Mouse (Mus musculus) MEL (cell line): ENCODE data around the gene Ccdc187. TPM values are rescaled to one million over a fixed set of nuclear protein-coding genes. Genes with fewer than 3 reads are reported as not detected.

Source experiments
- DNase-seq: peaks from one replicate; pipeline ENCODE4 v3.0.0; 2011; ENCODE audit warnings: low read depth, low spot score
- H3K27ac ChIP-seq: 2 replicates; pipeline ENCODE4 v1.5.1; 2012; ENCODE audit warnings: low read depth, mild to moderate bottlenecking, control low read depth, low read length, moderate library complexity; ENCODE audit not compliant: control insufficient read depth
- H3K27me3 ChIP-seq, 2 experiments: fragments of 150-350 bp in 1 of 2; sonication (generic) in 1 of 2; 2 replicates each; pipeline ENCODE4 v1.6.1; 2012; ENCODE audit warnings: low read length in 2 of 2, mild to moderate bottlenecking in 2 of 2, improper control_type of control experiment in 1 of 2, moderate library complexity in 1 of 2; ENCODE audit not compliant: insufficient read depth in 2 of 2, control insufficient read depth in 1 of 2
- H3K36me3 ChIP-seq, 2 experiments: 2 replicates each; pipeline ENCODE4 v1.6.1; 2012 to 2014; ENCODE audit warnings: low read length in 2 of 2, improper control_type of control experiment in 1 of 2, inconsistent platforms in 1 of 2, mild to moderate bottlenecking in 1 of 2; ENCODE audit not compliant: insufficient read depth in 2 of 2, control insufficient read depth in 1 of 2
- H3K4me1 ChIP-seq, 2 experiments: fragments of 150-350 bp in 1 of 2; sonication (generic) in 1 of 2; 2 replicates each; pipeline ENCODE4 v1.6.1; 2012; ENCODE audit warnings: low read length in 2 of 2, improper control_type of control experiment in 1 of 2, mild to moderate bottlenecking in 1 of 2; ENCODE audit not compliant: insufficient read depth in 2 of 2, control insufficient read depth in 1 of 2
- H3K4me3 ChIP-seq, 2 experiments: fragments of 150-350 bp in 1 of 2; sonication (generic) in 1 of 2; 2 replicates each; pipeline ENCODE4 v1.5.1; 2012; ENCODE audit warnings: low read depth in 2 of 2, low read length in 2 of 2, mild to moderate bottlenecking in 2 of 2, moderate library complexity in 2 of 2, control low read depth in 1 of 2, improper control_type of control experiment in 1 of 2; ENCODE audit not compliant: control insufficient read depth in 1 of 2, insufficient read depth in 1 of 2
- H3K79me2 ChIP-seq: 2 replicates; pipeline ENCODE4 v1.6.1; 2012; ENCODE audit warnings: mild to moderate bottlenecking, low read length, moderate library complexity; ENCODE audit not compliant: control insufficient read depth, poor library complexity, insufficient read depth
- H3K9ac ChIP-seq: 2 replicates; pipeline ENCODE4 v1.6.1; 2012; ENCODE audit warnings: low read depth, mild to moderate bottlenecking, control low read depth, low read length, moderate library complexity; ENCODE audit not compliant: control insufficient read depth, poor library complexity, severe bottlenecking
- H3K9me3 ChIP-seq: fragments of 150-350 bp; sonication (generic); replicated peaks from 2 replicates; pipeline ENCODE4 v1.6.1; 2012; ENCODE audit warnings: mild to moderate bottlenecking, low read length, improper control_type of control experiment, moderate library complexity; ENCODE audit not compliant: insufficient read depth
- CHD1 ChIP-seq: IDR thresholded peaks from 2 replicates; pipeline ENCODE4 v1.6.1; 2012; ENCODE audit warnings: low read depth, mild to moderate bottlenecking, inconsistent platforms, low read length, improper control_type of control experiment
- CTCF ChIP-seq, 3 experiments: IDR thresholded peaks in 2 of 3; conservative IDR thresholded peaks in 1 of 3; 2 replicates each; pipeline ENCODE4 v1.5.1; 2011 to 2012; ENCODE audit warnings: low read length in 3 of 3, low read depth in 2 of 3, mild to moderate bottlenecking in 2 of 3, improper control_type of control experiment in 1 of 3, inconsistent platforms in 1 of 3, mixed read lengths in 1 of 3, moderate library complexity in 1 of 3; ENCODE audit not compliant: control insufficient read depth in 1 of 3, insufficient read depth in 1 of 3, poor library complexity in 1 of 3, severe bottlenecking in 1 of 3
- E2F4 ChIP-seq: IDR thresholded peaks from 2 replicates; pipeline ENCODE4 v1.6.1; 2011; ENCODE audit warnings: low read depth, low read length, improper control_type of control experiment, borderline replicate concordance
- ELF1 ChIP-seq: IDR thresholded peaks from 2 replicates; pipeline ENCODE4 v1.6.1; 2014; ENCODE audit warnings: low read depth, mild to moderate bottlenecking, inconsistent platforms, low read length, improper control_type of control experiment, moderate library complexity
- ETS1 ChIP-seq: IDR thresholded peaks from 2 replicates; pipeline ENCODE4 v1.6.1; 2012; ENCODE audit warnings: low read depth, mild to moderate bottlenecking, inconsistent platforms, low read length, improper control_type of control experiment, moderate library complexity
- GABPA ChIP-seq: IDR thresholded peaks from 2 replicates; pipeline ENCODE4 v1.6.1; 2012; ENCODE audit warnings: low read depth, mild to moderate bottlenecking, inconsistent platforms, low read length, improper control_type of control experiment, moderate library complexity
- GATA1 ChIP-seq: IDR thresholded peaks from 2 replicates; pipeline ENCODE4 v1.6.1; 2011; ENCODE audit warnings: low read depth, low read length, improper control_type of control experiment
- KAT2A ChIP-seq: conservative IDR thresholded peaks from 2 replicates; pipeline ENCODE4 v1.6.1; 2012; ENCODE audit warnings: low read depth, low read length, improper control_type of control experiment, inconsistent platforms
- MAX ChIP-seq: IDR thresholded peaks from 2 replicates; pipeline ENCODE4 v1.6.1; 2011; ENCODE audit warnings: low read length, improper control_type of control experiment
- MAZ ChIP-seq: IDR thresholded peaks from 2 replicates; pipeline ENCODE4 v1.6.1; 2012; ENCODE audit warnings: low read depth, mild to moderate bottlenecking, inconsistent platforms, low read length, improper control_type of control experiment
- MXI1 ChIP-seq: IDR thresholded peaks from 2 replicates; pipeline ENCODE4 v1.6.1; 2011; ENCODE audit warnings: mild to moderate bottlenecking, low read depth, low read length, improper control_type of control experiment
- MYB ChIP-seq: IDR thresholded peaks from 2 replicates; pipeline ENCODE4 v1.6.1; 2011; ENCODE audit warnings: mild to moderate bottlenecking, low read depth, low read length, improper control_type of control experiment
- MYC ChIP-seq: IDR thresholded peaks from 2 replicates; pipeline ENCODE4 v1.6.1; 2011; ENCODE audit warnings: low read depth, mild to moderate bottlenecking, low read length, improper control_type of control experiment, moderate library complexity
- POLR2A ChIP-seq, 2 experiments: IDR thresholded peaks; 2 replicates each; pipeline ENCODE4 v1.6.1; 2011 to 2012; ENCODE audit warnings: low read length in 2 of 2, mild to moderate bottlenecking in 2 of 2, control low read depth in 1 of 2, improper control_type of control experiment in 1 of 2, low read depth in 1 of 2, moderate library complexity in 1 of 2; ENCODE audit not compliant: control insufficient read depth in 1 of 2, insufficient read depth in 1 of 2, poor library complexity in 1 of 2
- POLR2AphosphoS5 ChIP-seq: IDR thresholded peaks from 2 replicates; pipeline ENCODE4 v1.6.1; 2012; ENCODE audit warnings: low read depth, borderline replicate concordance, mild to moderate bottlenecking, inconsistent platforms, low read length, moderate library complexity, mixed read lengths
- RAD21 ChIP-seq: IDR thresholded peaks from 2 replicates; pipeline ENCODE4 v1.6.1; 2011; ENCODE audit warnings: mild to moderate bottlenecking, low read depth, low read length, improper control_type of control experiment
- SIN3A ChIP-seq: IDR thresholded peaks from 2 replicates; pipeline ENCODE4 v1.6.1; 2012; ENCODE audit warnings: low read length, improper control_type of control experiment, inconsistent platforms
- SMC3 ChIP-seq: IDR thresholded peaks from 2 replicates; pipeline ENCODE4 v1.6.1; 2011; ENCODE audit warnings: low read depth, low read length, improper control_type of control experiment
- TAL1 ChIP-seq: IDR thresholded peaks from 2 replicates; pipeline ENCODE4 v1.6.1; 2012; ENCODE audit warnings: mild to moderate bottlenecking, inconsistent platforms, low read length, moderate library complexity, mixed read lengths
- TBP ChIP-seq: IDR thresholded peaks from 2 replicates; pipeline ENCODE4 v1.8.0; 2011; ENCODE audit warnings: low read depth, low read length, improper control_type of control experiment
- USF1 ChIP-seq: IDR thresholded peaks from 2 replicates; pipeline ENCODE4 v1.6.1; 2014; ENCODE audit warnings: low read depth, mild to moderate bottlenecking, inconsistent platforms, low read length, improper control_type of control experiment, moderate library complexity
- USF2 ChIP-seq, 2 experiments: IDR thresholded peaks; 2 replicates each; pipeline ENCODE4 v1.6.1; 2011 to 2012; ENCODE audit warnings: improper control_type of control experiment in 2 of 2, low read length in 2 of 2, borderline replicate concordance in 1 of 2, inconsistent platforms in 1 of 2, low read depth in 1 of 2, mild to moderate bottlenecking in 1 of 2; ENCODE audit not compliant: insufficient read depth in 1 of 2
- ZC3H11A ChIP-seq: IDR thresholded peaks from 2 replicates; pipeline ENCODE4 v1.6.1; 2012; ENCODE audit warnings: low read depth, mild to moderate bottlenecking, inconsistent platforms, low read length, improper control_type of control experiment
- ZMIZ1 ChIP-seq: IDR thresholded peaks from 2 replicates; pipeline ENCODE4 v1.6.1; 2012; ENCODE audit warnings: low read depth, mild to moderate bottlenecking, inconsistent platforms, low read length, improper control_type of control experiment, moderate library complexity
- ZNF384 ChIP-seq: IDR thresholded peaks from 2 replicates; pipeline ENCODE4 v1.6.1; 2012; ENCODE audit warnings: low read depth, mild to moderate bottlenecking, inconsistent platforms, low read length, improper control_type of control experiment
- polyA plus RNA-seq, 2 experiments: library from polyadenylated mRNA; stranded (reverse) in 1 of 2; unstranded in 1 of 2; fragments of >175 nt in 1 of 2; fragments of >200 nt in 1 of 2; gene quantifications; 2 replicates each; pipeline versions ENCODE4 v1.2.1 to v1.2.4; 2012; ENCODE audit warnings: low replicate concordance in 2 of 2, low read depth in 1 of 2; ENCODE audit not compliant: insufficient read length in 2 of 2, insufficient read depth in 1 of 2, missing spikeins in 1 of 2
- total RNA-seq: library from RNA; depleted of rRNA; stranded (reverse); fragments of 300-350 nt; gene quantifications from 2 replicates; pipeline ENCODE4 v1.2.3, GENCODE M21; 2012

Ccdc187 gene
- total and polyA plus RNA-seq, 3 experiments = not detected

DNA sequence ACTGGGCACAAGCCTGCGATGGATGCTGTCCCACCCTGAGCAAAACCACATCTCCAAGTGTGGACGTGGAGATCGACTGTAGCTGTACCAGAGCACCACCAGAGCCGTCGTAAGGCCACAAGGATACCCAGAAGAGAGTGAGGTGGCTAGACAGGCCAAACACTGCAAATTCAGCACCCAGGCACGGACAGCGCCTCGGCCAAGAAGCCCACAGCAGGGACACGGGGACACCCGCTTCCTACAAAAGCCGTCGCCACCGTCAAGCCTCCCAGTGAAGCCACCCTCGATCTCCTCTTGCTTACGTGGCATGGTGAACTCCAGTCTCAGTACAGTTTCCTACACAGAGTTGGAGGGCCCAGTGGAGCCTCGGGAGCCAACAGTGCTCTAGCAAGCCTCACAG lies 89.2 kb downstream of the Ccdc187 start:
- Histone ChIP-seq H3K9ac (no peak overlapping the region), H3K9me3 (no peaks in the 10 kb centered on the region), H3K27ac (no peak overlapping the region), H3K27me3 (no peaks in the 10 kb centered on the region), H3K4me3 (no peak overlapping the region), H3K79me2 (no peaks in the 10 kb centered on the region), H3K4me1 (no peaks in the 10 kb centered on the region), H3K36me3 (no peaks in the 10 kb centered on the region)
- no peak for TF ChIP-seq ELF1
- TF ChIP-seq ZNF384 = no peak
- no peak for TF ChIP-seq USF1
- TF ChIP-seq TAL1 = no peak
- TF ChIP-seq ETS1 = no peak
- no peak for TF ChIP-seq RAD21
- no peak for TF ChIP-seq USF2 (IDR thresholded peaks at IDR 0.05; ENCODE audit: borderline replicate concordance in 1 of 2, insufficient read depth in 1 of 2, low read depth in 1 of 2, low read length in 2 of 2)
- TF ChIP-seq GABPA = no peak
- TF ChIP-seq SIN3A = no peak
- TF ChIP-seq MAX = no peak
- TF ChIP-seq POLR2A (IDR thresholded peaks at IDR 0.05; ENCODE audit: control insufficient read depth in 1 of 2, insufficient read depth in 1 of 2, low read depth in 1 of 2, low read length in 2 of 2, poor library complexity in 1 of 2) = no peak
- no peak for TF ChIP-seq MYB
- TF ChIP-seq ZC3H11A = no peak
- no peak for TF ChIP-seq GATA1
- TF ChIP-seq CHD1 = no peak
- no peak for TF ChIP-seq CTCF (IDR thresholded peaks at IDR 0.05 in 2 of 3, conservative IDR thresholded peaks at IDR 0.05 in 1 of 3; ENCODE audit: control insufficient read depth in 1 of 3, insufficient read depth in 1 of 3, low read depth in 2 of 3, low read length in 3 of 3, poor library complexity in 1 of 3, severe bottlenecking in 1 of 3)
- TF ChIP-seq ZMIZ1 = no peak
- no peak for TF ChIP-seq POLR2AphosphoS5
- no peak for TF ChIP-seq E2F4
- DNase-seq = peak; percentile 46

DNA sequence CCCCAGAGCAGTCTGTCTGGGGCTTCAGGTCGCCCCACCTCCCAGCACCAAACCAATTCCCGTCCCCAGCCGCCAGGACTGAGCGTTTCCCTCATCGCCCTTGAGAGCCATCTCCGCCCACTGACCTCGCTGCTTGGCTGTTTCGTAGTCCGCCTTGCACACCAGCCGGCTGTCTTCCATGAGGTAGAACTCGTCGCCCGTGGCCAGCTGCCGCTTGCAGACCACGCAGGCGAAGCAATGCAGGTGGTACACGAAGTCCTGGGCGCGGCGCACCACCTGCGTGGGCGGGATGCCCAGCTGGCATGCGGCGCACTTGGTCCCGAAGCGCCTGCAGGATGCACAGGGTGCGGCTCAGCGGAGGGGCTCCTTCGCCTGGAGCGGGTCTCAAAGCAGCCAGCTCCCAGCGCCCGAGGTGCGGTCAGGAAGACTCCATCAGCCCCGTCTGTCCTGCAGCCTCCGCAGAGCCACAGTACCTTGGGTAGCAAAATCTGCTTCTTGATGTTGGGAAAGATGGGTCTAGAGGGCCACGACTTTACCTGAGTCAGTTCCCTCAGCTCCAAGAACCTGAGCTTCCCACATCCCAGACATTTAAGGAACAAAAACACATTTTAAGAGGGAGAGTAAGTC lies 91.4 kb downstream of the Ccdc187 start:
- H3K4me1 ChIP-seq = no peaks in the 10 kb centered on the region
- no peak overlapping the region for H3K4me3 ChIP-seq
- H3K27me3 ChIP-seq = no peaks in the 10 kb centered on the region
- no peaks in the 10 kb centered on the region for H3K36me3 ChIP-seq
- H3K27ac ChIP-seq = no peak overlapping the region
- no peak for DNase-seq
- TF ChIP-seq POLR2AphosphoS5 (no peak), POLR2A (IDR thresholded peaks at IDR 0.05; ENCODE audit: control insufficient read depth in 1 of 2, insufficient read depth in 1 of 2, low read depth in 1 of 2, low read length in 2 of 2, poor library complexity in 1 of 2) (no peak), ELF1 (no peak), GATA1 (no peak), KAT2A (no peak), TAL1 (no peak), TBP (no peak), SMC3 (no peak), MXI1 (no peak), USF2 (IDR thresholded peaks at IDR 0.05; ENCODE audit: borderline replicate concordance in 1 of 2, insufficient read depth in 1 of 2, low read depth in 1 of 2, low read length in 2 of 2) (no peak), MYC (no peak), MAZ (no peak)
- no peaks in the 10 kb centered on the region for H3K79me2 ChIP-seq
- no peaks in the 10 kb centered on the region for H3K9me3 ChIP-seq
- H3K9ac ChIP-seq = no peak overlapping the region
